Mouse (Mus musculus) ovary, adult 18-20 months (tissue): ENCODE data around the gene Arhgap22.

ENCODE experiments used
- DNase-seq: peaks from one replicate; pipeline ENCODE4 v3.0.0; 2022; ENCODE audit warnings: low spot score, mixed read lengths

The Arhgap22 gene

DNA sequence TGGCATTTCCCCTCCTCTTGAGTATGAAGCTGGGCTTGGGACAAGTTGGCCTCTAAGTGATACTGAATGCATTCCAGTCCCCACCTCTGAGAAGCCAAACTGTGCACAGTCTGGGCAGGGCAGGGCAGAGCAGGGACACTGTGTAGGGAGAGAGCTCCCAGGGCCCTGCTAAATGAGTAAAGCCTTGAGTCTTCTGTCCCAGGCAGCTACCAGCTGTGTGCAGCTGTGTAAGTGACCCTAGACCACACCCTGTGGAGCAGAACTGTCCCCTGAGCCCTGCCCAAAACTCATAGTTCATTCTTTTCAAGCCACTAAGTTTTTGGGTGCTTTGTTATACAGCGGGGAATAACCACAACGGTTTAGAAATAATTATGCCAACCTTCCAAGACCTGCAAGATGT, 67.1 kb downstream of the Arhgap22 start:
- no peak for DNase-seq

DNA sequence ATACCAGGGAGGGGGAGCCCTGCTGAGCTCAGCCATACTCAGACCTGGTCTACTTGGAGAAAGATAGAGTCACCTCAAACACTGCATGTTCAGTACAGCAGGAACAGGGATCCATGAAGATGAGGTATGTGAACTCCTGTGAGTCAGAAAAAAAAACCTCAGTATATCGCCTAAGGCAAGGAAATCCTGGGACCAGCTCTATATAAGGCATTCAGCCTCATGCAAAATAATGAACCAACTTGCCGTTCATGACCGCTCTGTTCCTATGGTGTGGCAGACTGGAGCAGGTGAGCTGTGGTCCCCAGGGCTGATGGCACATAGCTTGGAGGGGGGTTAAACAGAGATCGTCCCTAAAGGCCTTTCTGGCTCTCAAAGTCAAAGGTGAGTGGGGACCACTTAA, 68.6 kb downstream of the Arhgap22 start:
- no peak for DNase-seq

DNA sequence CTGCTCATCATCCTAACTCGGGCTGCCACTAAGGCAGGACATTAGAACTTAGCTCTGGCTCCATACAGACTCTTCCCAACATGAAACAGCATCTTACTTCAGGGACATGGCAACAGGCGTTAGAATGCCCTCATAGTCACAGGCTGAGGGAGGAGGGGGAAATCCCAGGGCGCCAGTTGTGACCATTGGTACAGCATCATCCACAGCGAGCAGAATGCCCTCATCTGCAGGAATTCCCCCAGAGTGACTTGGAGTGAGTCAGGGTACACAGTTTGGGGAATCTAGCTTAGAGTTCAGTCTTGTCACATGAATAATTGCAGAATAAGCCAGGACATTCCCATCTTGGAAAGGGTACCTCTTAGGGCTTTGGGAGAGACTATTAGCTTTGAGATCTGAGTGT, 74.1 kb downstream of the Arhgap22 start:
- DNase-seq, result no peak

- no peak for DNase-seq
These were observed 76.2 kb downstream of the Arhgap22 start for GRCm38 (mm10) chr14:33290038-33290437.

DNA sequence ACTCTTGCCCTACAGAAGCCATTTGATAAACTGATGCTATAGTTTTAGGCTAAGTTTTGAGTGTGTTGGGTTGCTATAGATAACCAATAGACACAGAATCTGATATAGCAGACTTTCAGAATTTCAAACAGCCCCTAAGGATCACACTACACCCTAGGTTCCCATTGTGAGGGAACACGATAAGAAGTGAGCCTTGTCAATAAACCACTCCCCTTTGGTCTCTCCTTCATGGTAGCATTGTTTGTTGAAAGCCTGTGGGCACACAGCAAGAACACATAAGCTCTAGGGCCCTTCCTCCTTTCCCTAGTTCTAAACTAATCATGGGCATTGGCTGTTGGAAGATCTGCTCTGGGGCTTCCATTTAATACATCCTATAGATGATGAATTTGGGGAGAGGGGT, 80.7 kb downstream of the Arhgap22 start:
- DNase-seq, result no peak

- no peak for DNase-seq
These were observed 83.0 kb downstream of the Arhgap22 start for GRCm38 (mm10) chr14:33296698-33297341.

GRCm38 (mm10) chr14:33300591-33300990, 86.8 kb downstream of the Arhgap22 start:
- no peak for DNase-seq

- peak; percentile 35 for DNase-seq
These were observed 89.6 kb downstream of the Arhgap22 start for GRCm38 (mm10) chr14:33303348-33303819.

GRCm38 (mm10) chr14:33305645-33306281, 91.9 kb downstream of the Arhgap22 start:
- peak; percentile 81 for DNase-seq

DNA sequence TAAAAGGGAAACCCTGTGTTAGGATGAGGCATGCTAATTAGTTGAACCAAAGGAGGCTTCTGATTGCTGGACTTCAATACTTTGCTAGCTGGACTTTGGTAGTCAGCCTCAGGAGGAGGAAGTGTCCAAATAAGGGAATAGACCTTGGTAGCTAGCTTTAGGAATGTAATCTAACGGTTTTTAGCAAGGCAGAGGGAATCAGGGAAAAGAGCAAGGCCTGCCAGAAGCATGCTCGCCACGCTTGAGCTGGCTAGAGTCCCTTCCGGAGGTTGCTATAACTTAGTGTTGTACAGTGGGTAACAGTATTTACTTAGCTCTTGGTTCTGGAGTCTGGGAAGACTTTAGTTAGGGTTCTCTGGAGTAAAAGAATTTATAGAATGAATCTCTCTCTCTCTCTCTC, 96.9 kb downstream of the Arhgap22 start:
- DNase-seq, result peak; percentile 68

GRCm38 (mm10) chr14:33312309-33312708, 98.5 kb downstream of the Arhgap22 start:
- DNase-seq, result no peak

GRCm38 (mm10) chr14:33313624-33314023, 99.8 kb downstream of the Arhgap22 start:
- peak; percentile 40 for DNase-seq

DNA sequence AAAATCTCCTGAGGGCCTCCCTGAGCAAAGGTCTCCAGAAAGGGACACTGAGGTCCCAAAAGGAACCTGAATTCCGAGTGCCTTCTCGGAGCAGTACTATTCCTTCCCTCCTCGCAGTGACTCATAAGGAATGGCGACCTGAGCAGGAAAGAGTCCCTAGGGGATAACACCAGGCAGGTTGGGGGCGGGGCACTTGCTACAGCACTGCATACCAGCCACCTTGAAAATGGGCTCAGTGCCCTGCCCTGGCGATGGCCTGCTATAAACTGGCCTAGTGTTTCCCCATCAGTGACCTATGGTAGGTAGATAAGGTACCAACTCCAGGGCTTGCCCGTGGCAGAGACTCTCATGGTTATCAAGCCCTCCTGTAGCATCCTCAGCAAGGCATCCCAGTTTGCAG, 100.3 kb downstream of the Arhgap22 start:
- DNase-seq, result no peak

GRCm38 (mm10) chr14:33315111-33315510, 101.3 kb downstream of the Arhgap22 start:
- no peak for DNase-seq

DNA sequence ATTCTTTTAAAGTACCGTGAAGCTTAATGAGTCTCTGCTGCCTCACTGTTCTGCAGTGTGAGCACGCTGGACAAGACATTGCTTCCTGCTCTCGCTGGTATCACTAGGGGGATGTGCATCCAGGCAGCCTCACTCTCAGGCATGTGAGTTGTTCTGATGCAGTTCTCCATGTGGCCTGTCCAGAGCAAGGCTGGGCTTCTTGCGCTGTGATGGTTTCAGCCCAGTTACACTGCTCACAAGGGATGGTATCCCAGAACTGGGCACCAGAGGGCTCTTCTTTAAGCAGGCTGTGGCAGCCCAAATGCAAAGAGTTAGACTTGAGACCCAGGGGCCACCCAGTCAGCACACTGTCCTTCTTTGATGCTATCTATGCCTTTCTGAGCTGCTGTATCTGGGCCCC, 101.9 kb downstream of the Arhgap22 start:
- no peak for DNase-seq

DNA sequence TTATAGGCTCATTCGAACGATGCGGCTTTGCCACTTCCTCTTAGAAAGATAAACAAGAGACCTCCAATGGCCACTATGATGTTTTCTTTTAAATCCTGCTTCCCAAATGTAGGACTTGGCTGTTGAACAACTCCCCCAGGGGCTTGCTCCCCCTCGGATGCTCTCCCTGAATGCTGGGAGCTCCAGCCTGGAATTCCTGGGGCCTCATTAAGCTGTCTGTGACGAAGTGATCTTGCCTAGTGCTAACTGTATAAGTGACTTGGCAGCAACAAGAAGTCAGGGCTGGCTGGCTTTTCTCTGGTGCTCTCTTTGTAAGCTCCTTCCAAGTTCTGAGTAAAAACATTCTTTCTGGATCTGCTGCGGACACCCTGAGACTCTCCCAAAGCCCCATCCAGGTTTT, 104.1 kb downstream of the Arhgap22 start:
- DNase-seq, result no peak

GRCm38 (mm10) chr14:33319541-33320521, 106.0 kb downstream of the Arhgap22 start:
- DNase-seq, result peak; percentile 41

GRCm38 (mm10) chr14:33320856-33321255, 107.0 kb downstream of the Arhgap22 start:
- DNase-seq, result no peak

DNA sequence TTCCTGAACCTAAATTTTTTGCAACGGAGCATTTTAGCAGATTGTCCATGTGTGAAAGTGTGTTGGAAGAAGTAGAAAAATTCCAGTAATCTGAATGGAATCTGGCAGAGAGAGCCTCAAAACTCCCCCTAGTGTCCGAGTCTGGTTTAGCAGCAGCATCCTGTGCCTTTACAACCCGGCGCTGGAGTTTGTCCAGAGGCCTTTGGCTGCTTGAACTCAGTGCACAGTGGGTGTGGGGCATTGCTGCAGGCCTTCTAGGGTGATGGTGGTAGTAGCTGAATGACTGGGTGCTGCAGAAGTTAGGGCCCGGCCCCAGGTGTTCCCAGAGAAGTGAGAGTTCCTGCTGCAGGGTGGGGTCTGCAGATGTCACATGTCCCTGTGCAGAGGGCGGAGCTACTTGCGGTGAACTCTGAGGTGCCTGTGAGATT, 108.8 kb downstream of the Arhgap22 start:
- DNase-seq, result no peak

- no peak for DNase-seq
These were observed 110.7 kb downstream of the Arhgap22 start for GRCm38 (mm10) chr14:33324556-33324955.

GRCm38 (mm10) chr14:33328369-33328768, 114.5 kb downstream of the Arhgap22 start:
- no peak for DNase-seq

GRCm38 (mm10) chr14:33329297-33329805, 115.5 kb downstream of the Arhgap22 start:
- no peak for DNase-seq
